Comparison of ENCODE assay signal across 8 mouse cellular contexts in the genomic region with DNA sequence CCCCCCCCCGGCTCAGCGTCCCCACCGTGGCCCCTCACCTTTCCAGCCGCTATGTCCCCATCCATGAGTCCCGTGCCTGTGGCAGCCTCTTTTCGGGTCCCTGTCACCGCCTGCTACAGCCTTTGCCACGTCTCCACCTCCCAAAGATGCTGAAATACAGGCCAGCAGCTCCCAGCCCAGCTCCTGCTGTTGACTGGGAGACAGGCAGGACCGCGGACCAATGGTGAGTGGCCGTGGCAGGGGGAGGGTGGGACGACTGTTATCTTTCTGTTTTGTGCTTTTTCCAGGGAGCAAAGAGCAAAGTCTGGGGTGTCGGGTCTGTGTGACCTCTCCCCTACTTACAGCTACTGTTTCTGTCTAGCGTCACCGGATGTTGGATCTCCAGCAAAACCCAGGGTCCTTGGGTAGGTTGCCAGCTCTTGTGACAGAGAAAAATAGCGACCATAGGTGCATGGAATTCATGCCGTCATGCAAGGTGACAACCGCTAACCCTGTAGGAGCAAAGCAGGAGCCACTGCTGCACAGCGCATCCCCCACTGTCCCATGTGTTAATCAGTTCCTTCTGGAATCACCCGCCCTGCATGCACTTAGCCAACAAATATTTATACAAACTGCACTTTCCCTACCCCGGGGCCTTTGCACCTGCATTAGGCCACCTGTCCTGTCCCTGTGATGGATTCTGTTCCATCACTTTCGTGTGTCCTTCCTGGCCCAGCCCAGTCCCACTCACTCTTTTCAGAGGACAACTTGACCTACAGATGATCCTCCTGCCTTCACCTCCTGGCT. TPM values are rescaled to one million over a fixed set of nuclear protein-coding genes. Genes with fewer than 3 reads are reported as not detected.
DNase-seq lines count a peak whose midpoint lies in the region; ATAC-seq and TF ChIP-seq lines count a peak whose summit lies in the region.

No protein-coding gene starts in this region.

- no peaks in the 10 kb centered on the region for H3K36me3 ChIP-seq in E14TG2a.4 (ENCODE audit: insufficient read depth, low read length)
- no peaks in the 10 kb centered on the region for H3K36me3 ChIP-seq in embryonic facial prominence, embryonic 10.5 days (replicated peaks)
- H3K36me3 ChIP-seq in hindbrain, embryonic 16.5 days (ENCODE audit: control insufficient read depth, insufficient read depth, low read length) = no peaks in the 10 kb centered on the region

- WGBS in embryonic facial prominence, embryonic 10.5 days = 57% methylated on average over 22 of the region's 22 CpGs
- 29% methylated on average over 22 of the region's 22 CpGs for WGBS in large intestine, adult 2 months
- 64% methylated on average over 19 of the region's 22 CpGs for WGBS in hindbrain, embryonic 16.5 days

- intact Hi-C loops in gastrocnemius, adult 2 months (cut with DNase I) = no loop called here
- intact Hi-C loops in gastrocnemius, postnatal 36 days (cut with DNase I) = no loop called here

- H3K27ac ChIP-seq in gastrocnemius, adult 2 months = no peak overlapping the region
- no peak overlapping the region for H3K27ac ChIP-seq in embryonic facial prominence, embryonic 10.5 days (replicated peaks)
- no peak overlapping the region for H3K27ac ChIP-seq in hindbrain, embryonic 16.5 days (ENCODE audit: low read depth, low read length)

- no peaks in the 10 kb centered on the region for H3K27me3 ChIP-seq in E14TG2a.4 (ENCODE audit: insufficient read depth, low read length)
- 0 out of 2 replicates have a peak, but pooled peaks cover 5% of the 10 kb centered on the region for H3K27me3 ChIP-seq in embryonic facial prominence, embryonic 10.5 days (replicated peaks; ENCODE audit: low read depth, poor library complexity, severe bottlenecking)
- H3K27me3 ChIP-seq in hindbrain, embryonic 16.5 days (replicated peaks; ENCODE audit: control insufficient read depth, insufficient read depth, low read length) = no peaks in the 10 kb centered on the region

- no peak overlapping the region for H3K4me3 ChIP-seq in gastrocnemius, adult 2 months
- H3K4me3 ChIP-seq in E14TG2a.4 (replicated peaks; ENCODE audit: low read length) = 0 out of 2 replicates have a peak overlapping the region, but pooled peaks have one; percentile 17
- no peak overlapping the region for H3K4me3 ChIP-seq in embryonic facial prominence, embryonic 10.5 days
- no peak overlapping the region for H3K4me3 ChIP-seq in hindbrain, embryonic 16.5 days (ENCODE audit: low read length)

- peak; percentile 51 for DNase-seq in gastrocnemius, adult 2 months
- DNase-seq in gastrocnemius, postnatal 36 days = no peak
- DNase-seq in embryonic facial prominence, embryonic 10.5 days (ENCODE audit: low spot score) = peak; percentile 35
- peak; percentile 45 for DNase-seq in large intestine, adult 2 months (ENCODE audit: low read depth, low spot score)
- DNase-seq in frontal cortex, postnatal 10 days (ENCODE audit: low spot score in 2 of 2) = no peak
- DNase-seq in layer of hippocampus, adult 9-10 months (ENCODE audit: low spot score) = no peak

- no peak overlapping the region for H3K4me2 ChIP-seq in hindbrain, embryonic 16.5 days (ENCODE audit: low read length)

- H3K4me1 ChIP-seq in E14TG2a.4 (replicated peaks; ENCODE audit: low read depth, low read length) = peaks cover 60% of the 10 kb centered on the region
- peaks cover 22% of the 10 kb centered on the region for H3K4me1 ChIP-seq in embryonic facial prominence, embryonic 10.5 days
- H3K4me1 ChIP-seq in hindbrain, embryonic 16.5 days (ENCODE audit: control insufficient read depth, insufficient read depth, low read depth, low read length) = peaks cover 4% of the 10 kb centered on the region; the same call in 1 of the 2 replicates

- ATAC-seq in hindbrain, embryonic 16.5 days = no peak

- H3K9ac ChIP-seq in hindbrain, embryonic 16.5 days (ENCODE audit: low read depth, low read length) = no peak overlapping the region

- no peak for TF ChIP-seq CTCF in gastrocnemius, adult 2 months (IDR thresholded peaks at IDR 0.05)
- TF ChIP-seq CTCF in E14TG2a.4 (conservative IDR thresholded peaks at IDR 0.05; ENCODE audit: low read length) = no peak

- peaks cover 4% of the 10 kb centered on the region; the same call in 1 of the 2 replicates for H3K9me3 ChIP-seq in E14TG2a.4 (ENCODE audit: low read length)
- 0 out of 2 replicates have a peak, but pooled peaks cover 3% of the 10 kb centered on the region for H3K9me3 ChIP-seq in embryonic facial prominence, embryonic 10.5 days
- no peaks in the 10 kb centered on the region for H3K9me3 ChIP-seq in hindbrain, embryonic 16.5 days (ENCODE audit: control insufficient read depth, low read length)

RNA-seq across cellular contexts. Expression of a gene that starts 6.0 kb away (rescaled TPM):
- not detected for total RNA-seq in gastrocnemius, adult 2 months (2021)
- total RNA-seq in gastrocnemius, postnatal 36 days (2021) = under 1 TPM in 1 of 2 experiments, not detected in 1; 0.23 TPM
- polyA plus RNA-seq in embryonic facial prominence, embryonic 10.5 days (2016; fragmentation: Nextera tagmentation; extraction: Ambion mirVana) = 0.60 TPM in 1 of 2 replicates, not detected in the other
- polyA plus RNA-seq in large intestine, adult 2 months (2012; rRNA removed) = 38.1 and 162 TPM in 2 replicates
- polyA plus RNA-seq in hindbrain, embryonic 16.5 days (2015; fragmentation: Nextera tagmentation; extraction: Ambion mirVana) = 0.24 and 0.32 TPM in 2 replicates

RNA-seq across cellular contexts. Expression of a gene that starts 13.1 kb away (rescaled TPM):
- total RNA-seq in gastrocnemius, adult 2 months (2021) = 100 to 1,000 TPM; 148 to 187 TPM
- 100 to 1,000 TPM; 160 to 174 TPM for total RNA-seq in gastrocnemius, postnatal 36 days (2021)
- polyA plus RNA-seq in embryonic facial prominence, embryonic 10.5 days (2016; fragmentation: Nextera tagmentation; extraction: Ambion mirVana) = 222 and 225 TPM in 2 replicates
- polyA plus RNA-seq in large intestine, adult 2 months (2012; rRNA removed) = 212 and 265 TPM in 2 replicates
- 236 and 240 TPM in 2 replicates for polyA plus RNA-seq in hindbrain, embryonic 16.5 days (2015; fragmentation: Nextera tagmentation; extraction: Ambion mirVana)

RNA-seq across cellular contexts. Expression of a gene that starts 22.8 kb away (rescaled TPM):
- total RNA-seq in gastrocnemius, adult 2 months (2021) = 10 to 100 TPM; 25.1 to 25.9 TPM
- total RNA-seq in gastrocnemius, postnatal 36 days (2021) = 10 to 100 TPM; 20.3 to 24.9 TPM
- polyA plus RNA-seq in embryonic facial prominence, embryonic 10.5 days (2016; fragmentation: Nextera tagmentation; extraction: Ambion mirVana) = 102 and 109 TPM in 2 replicates
- 31.5 and 36.1 TPM in 2 replicates for polyA plus RNA-seq in large intestine, adult 2 months (2012; rRNA removed)
- 49.8 and 53.5 TPM in 2 replicates for polyA plus RNA-seq in hindbrain, embryonic 16.5 days (2015; fragmentation: Nextera tagmentation; extraction: Ambion mirVana)

RNA-seq across cellular contexts. Expression of a gene that starts 32.7 kb away (rescaled TPM):
- total RNA-seq in gastrocnemius, adult 2 months (2021) = 100 to 1,000 TPM; 100 TPM
- total RNA-seq in gastrocnemius, postnatal 36 days (2021) = 10 to 100 TPM; 86.2 to 89.5 TPM
- polyA plus RNA-seq in embryonic facial prominence, embryonic 10.5 days (2016; fragmentation: Nextera tagmentation; extraction: Ambion mirVana) = 289 and 290 TPM in 2 replicates
- 143 and 164 TPM in 2 replicates for polyA plus RNA-seq in large intestine, adult 2 months (2012; rRNA removed)
- 334 and 346 TPM in 2 replicates for polyA plus RNA-seq in hindbrain, embryonic 16.5 days (2015; fragmentation: Nextera tagmentation; extraction: Ambion mirVana)

RNA-seq across cellular contexts. Expression of a gene that starts 42.4 kb away (rescaled TPM):
- 10 to 100 TPM; 23.3 to 25.9 TPM for total RNA-seq in gastrocnemius, adult 2 months (2021)
- total RNA-seq in gastrocnemius, postnatal 36 days (2021) = 10 to 100 TPM; 22.4 to 27.8 TPM
- polyA plus RNA-seq in embryonic facial prominence, embryonic 10.5 days (2016; fragmentation: Nextera tagmentation; extraction: Ambion mirVana) = 10.4 and 11.7 TPM in 2 replicates
- polyA plus RNA-seq in large intestine, adult 2 months (2012; rRNA removed) = 47.6 and 80.0 TPM in 2 replicates
- 13.3 and 13.6 TPM in 2 replicates for polyA plus RNA-seq in hindbrain, embryonic 16.5 days (2015; fragmentation: Nextera tagmentation; extraction: Ambion mirVana)

Comparison
In these comparisons a context has a peak if more than half of its experiments do, and no peak if none do; other contexts are left out.
1. DNase-seq: peak in gastrocnemius, adult 2 months (single experiment), embryonic facial prominence, embryonic 10.5 days (single experiment) and large intestine, adult 2 months (single experiment); none in gastrocnemius, postnatal 36 days (0 of 2), frontal cortex, postnatal 10 days (0 of 2) and layer of hippocampus, adult 9-10 months (single experiment).
2. RNA of a gene that starts 6.0 kb away (polyA plus RNA-seq): 38.1 to 162 TPM in large intestine, adult 2 months; 0.24 to 0.32 TPM in hindbrain, embryonic 16.5 days and 0.60 TPM in embryonic facial prominence, embryonic 10.5 days; every median in the first group is over 10 times any median in the second.